Comparison of ENCODE assay signal across 25 mouse cellular contexts in genomic region chr2:154678995-154679394, GRCm38 (mm10). TPM values are rescaled to one million over a fixed set of nuclear protein-coding genes. Genes with fewer than 3 reads are reported as not detected.
DNase-seq lines count a peak whose midpoint lies in the region; ATAC-seq and TF ChIP-seq lines count a peak whose summit lies in the region.
"Had no signal": no experiment of that assay in that cellular context is flagged by ENCODE, and none has a peak within 500 bp of the region (broad histone marks: within the 10 kb centered on the region; RNA-seq: fewer than 3 reads in every experiment).

No protein-coding gene starts in this region.

- TF ChIP-seq EP300 in lung, postnatal 0 days (IDR thresholded peaks at IDR 0.05) = 0 out of 2 replicates have a peak, but pooled peaks have one; percentile 32

- H3K27me3 ChIP-seq in kidney, postnatal 0 days (ENCODE audit: insufficient read depth, low read length) = no peaks in the 10 kb centered on the region
- H3K27me3 ChIP-seq in lung, postnatal 0 days (replicated peaks; ENCODE audit: insufficient read depth, low read length) = no peaks in the 10 kb centered on the region
- H3K27me3 ChIP-seq: embryonic facial prominence, embryonic 15.5 days; hindbrain, embryonic 12.5 days had no signal

- no peak for DNase-seq in kidney, postnatal 0 days (ENCODE audit: low spot score)
- no peak for DNase-seq in kidney, postnatal 25 days
- DNase-seq in lung, postnatal 0 days (ENCODE audit: low spot score) = peak; percentile 41
- no peak for DNase-seq in lung, postnatal 14 days
- DNase-seq in 416B (ENCODE audit: low read depth) (peak; percentile 57), MN1 (ENCODE audit: low spot score) (peak; percentile 39)
- no peak for DNase-seq in adrenal gland, adult 2 months
- no peak for DNase-seq in left cerebral cortex, adult 8-10 months (ENCODE audit: low spot score in 2 of 2)
- DNase-seq: adrenal gland, postnatal 14 days; B cell, adult 2 months; cerebellum, adult 2 months; cerebellum, postnatal 14 days; embryo, embryonic 11 days; heart, adult 18-20 months; heart, postnatal 10 days; heart, postnatal 4 days had no signal

- H3K9ac ChIP-seq in kidney, postnatal 0 days (ENCODE audit: low read depth, low read length) = no peak overlapping the region
- no peak overlapping the region for H3K9ac ChIP-seq in lung, postnatal 0 days (replicated peaks; ENCODE audit: low read depth)
- H3K9ac ChIP-seq: embryonic facial prominence, embryonic 15.5 days; hindbrain, embryonic 12.5 days had no signal

- H3K9me3 ChIP-seq in kidney, postnatal 0 days (replicated peaks; ENCODE audit: low read length) = no peaks in the 10 kb centered on the region
- H3K9me3 ChIP-seq in lung, postnatal 0 days (ENCODE audit: low read length) = no peaks in the 10 kb centered on the region
- H3K9me3 ChIP-seq: embryonic facial prominence, embryonic 15.5 days; forebrain, embryonic 10.5 days; heart, embryonic 10.5 days; hindbrain, embryonic 12.5 days had no signal

- no peaks in the 10 kb centered on the region for H3K36me3 ChIP-seq in kidney, postnatal 0 days (ENCODE audit: insufficient read depth, low read length)
- no peaks in the 10 kb centered on the region for H3K36me3 ChIP-seq in lung, postnatal 0 days (ENCODE audit: insufficient read depth, low read length)
- H3K36me3 ChIP-seq: embryonic facial prominence, embryonic 15.5 days; hindbrain, embryonic 12.5 days had no signal

- peak; percentile 21; the same call in 1 of the 2 replicates for TF ChIP-seq CTCF in kidney, postnatal 0 days (IDR thresholded peaks at IDR 0.05; ENCODE audit: low read depth)
- TF ChIP-seq CTCF in lung, postnatal 0 days (IDR thresholded peaks at IDR 0.05) = peak; percentile 21; the same call in 1 of the 2 replicates

- ATAC-seq in kidney, postnatal 0 days (replicated peaks; ENCODE audit: low FRiP score, low read depth) = no peak
- 0 out of 2 replicates have a peak, but pooled peaks have one; percentile 22 for ATAC-seq in lung, postnatal 0 days
- ATAC-seq: CD4-positive, CD25-positive, alpha-beta regulatory T cell, adult 4 months; forebrain, embryonic 14.5 days; hindbrain, embryonic 16.5 days; inflammation-experienced regulatory T-cells, adult 6 months had no signal

- H3K4me2 ChIP-seq in kidney, postnatal 0 days (ENCODE audit: low read length) = no peak overlapping the region
- no peak overlapping the region for H3K4me2 ChIP-seq in lung, postnatal 0 days (replicated peaks; ENCODE audit: low read depth, low read length)
- H3K4me2 ChIP-seq: embryonic facial prominence, embryonic 15.5 days; hindbrain, embryonic 12.5 days had no signal

- WGBS in kidney, postnatal 0 days = 78% methylated on average over 3 of the region's 3 CpGs
- 61% methylated on average over 3 of the region's 3 CpGs for WGBS in lung, postnatal 0 days

- peaks cover 11% of the 10 kb centered on the region for H3K4me1 ChIP-seq in kidney, postnatal 0 days (replicated peaks; ENCODE audit: insufficient read depth, low read length)
- H3K4me1 ChIP-seq in lung, postnatal 0 days (ENCODE audit: insufficient read depth, low read depth, low read length) = peaks cover 19% of the 10 kb centered on the region; the same call in 1 of the 2 replicates

- no peak overlapping the region for H3K4me3 ChIP-seq in kidney, postnatal 0 days (replicated peaks; ENCODE audit: low read depth, low read length)
- H3K4me3 ChIP-seq in lung, postnatal 0 days (ENCODE audit: low read depth, low read length) = no peak overlapping the region
- H3K4me3 ChIP-seq: embryonic facial prominence, embryonic 15.5 days; erythroblast, embryonic 14.5 days; forebrain, embryonic 10.5 days; heart, embryonic 10.5 days; hindbrain, embryonic 12.5 days had no signal

- H3K27ac ChIP-seq in kidney, postnatal 0 days = no peak overlapping the region
- peak overlapping the region; percentile 47; the same call in 1 of the 2 replicates for H3K27ac ChIP-seq in lung, postnatal 0 days (ENCODE audit: low read length)

RNA-seq across cellular contexts. Expression of gene Chmp4b, which starts 27.5 kb away (rescaled TPM):
- 30.0 and 34.7 TPM in 2 replicates for polyA plus RNA-seq in kidney, postnatal 0 days (2015; fragmentation: Nextera tagmentation; extraction: Ambion mirVana)
- polyA plus RNA-seq in lung, postnatal 0 days (2015; fragmentation: Nextera tagmentation; extraction: Ambion mirVana) = 33.1 and 33.7 TPM in 2 replicates
- 100 to 1,000 TPM; 236 to 263 TPM for total RNA-seq in adrenal gland, adult 2 months (2021)
- polyA plus RNA-seq in adrenal gland, adult 2 months (2012; rRNA removed) = 96.3 and 114 TPM in 2 replicates
- total RNA-seq in left cerebral cortex, adult 8-10 months (2022) = 100 to 1,000 TPM; 201 to 231 (median 219) TPM

Comparison
In these comparisons a context has a peak if more than half of its experiments do, and no peak if none do; other contexts are left out.
1. DNase-seq: peak in lung, postnatal 0 days (single experiment), 416B (single experiment) and MN1 (single experiment); none in kidney, postnatal 0 days (single experiment), kidney, postnatal 25 days (0 of 2), lung, postnatal 14 days (single experiment), adrenal gland, adult 2 months (single experiment) and left cerebral cortex, adult 8-10 months (0 of 2).